Mouse (Mus musculus) kidney, postnatal 0 days (tissue): Measurements from ENCODE around the gene Fmo4. TPM values are rescaled to one million over a fixed set of nuclear protein-coding genes. Genes with fewer than 3 reads are reported as not detected.
A peak's percentile ranks its signal among the peaks of the same experiment; 100 is the strongest.

Experiments used
- ATAC-seq: fragments of 200-750 bp; cut with Nextera tagmentation; replicated peaks from 2 replicates; pipeline ENCODE4 v1.8.0; 2017; ENCODE audit warnings: low read depth, moderate number of reproducible peaks, moderate TSS enrichment, moderate library complexity; ENCODE audit not compliant: low FRiP score
- DNase-seq: peaks from one replicate; pipeline ENCODE4 v3.0.0-alpha.2; 2016; ENCODE audit warnings: low spot score
- H3K27ac ChIP-seq: fragments of 300-500 bp; sonication (generic); 2 replicates; pipeline ENCODE4 v1.5.1; 2014; ENCODE audit warnings: mild to moderate bottlenecking
- H3K27me3 ChIP-seq: fragments of 300-500 bp; sonication (generic); 2 replicates; pipeline ENCODE4 v1.6.1; 2014; ENCODE audit warnings: low read length, mixed read lengths; ENCODE audit not compliant: insufficient read depth
- H3K36me3 ChIP-seq: fragments of 300-500 bp; sonication (generic); 2 replicates; pipeline ENCODE4 v1.6.1; 2014; ENCODE audit warnings: low read length, mixed read lengths; ENCODE audit not compliant: insufficient read depth
- H3K4me1 ChIP-seq: fragments of 300-500 bp; sonication (generic); replicated peaks from 2 replicates; pipeline ENCODE4 v1.6.1; 2014; ENCODE audit warnings: antibody characterized with exemption, low read length, mixed read lengths; ENCODE audit not compliant: insufficient read depth
- H3K4me2 ChIP-seq: fragments of 300-500 bp; sonication (generic); 2 replicates; pipeline ENCODE4 v1.6.1; 2014; ENCODE audit warnings: mild to moderate bottlenecking, low read length, moderate library complexity, mixed read lengths
- H3K4me3 ChIP-seq: fragments of 300-500 bp; sonication (generic); replicated peaks from 2 replicates; pipeline ENCODE4 v1.5.1; 2014; ENCODE audit warnings: low read depth, low read length
- H3K9ac ChIP-seq: fragments of 300-500 bp; sonication (generic); 2 replicates; pipeline ENCODE4 v1.6.1; 2014; ENCODE audit warnings: low read depth, low read length
- H3K9me3 ChIP-seq: fragments of 300-500 bp; sonication (generic); replicated peaks from 2 replicates; pipeline ENCODE4 v1.6.1; 2016; ENCODE audit warnings: low read length, inconsistent platforms, mixed read lengths
- CTCF ChIP-seq: IDR thresholded peaks from 2 replicates; pipeline ENCODE4 v1.5.1; 2016; ENCODE audit warnings: antibody characterized with exemption, low read depth, mild to moderate bottlenecking, moderate library complexity
- WGBS: fragments of 180-500 bp; shearing (Covaris S2); extraction: QIAGEN DNeasy Blood & Tissue Kit; methylation state at CpG from one replicate; pipeline ENCODE4 v1.1.7; 2014; 5-methylcytosine and 5-hydroxymethylcytosine counted together
- polyA plus RNA-seq: library from polyadenylated mRNA; unstranded; fragments of >200 nt; fragmentation: Nextera tagmentation; extraction: Ambion mirVana; gene quantifications from 2 replicates; pipeline ENCODE4 v1.2.1, GENCODE M21; 2015

The Fmo4 gene
- polyA plus RNA-seq, 1 experiment from 2014 or later = 2.3 TPM

GRCm38 (mm10) chr1:162777943-162778538 lies 35.7 kb downstream of the Fmo4 start:
- Histone ChIP-seq H3K27me3 (no peaks in the 10 kb centered on the region), H3K4me1 (no peaks in the 10 kb centered on the region), H3K9me3 (no peaks in the 10 kb centered on the region), H3K4me3 (no peak overlapping the region), H3K36me3 (no peaks in the 10 kb centered on the region), H3K4me2 (no peak overlapping the region), H3K9ac (no peak overlapping the region), H3K27ac (no peak overlapping the region)
- 49% methylated on average over 5 of the region's 5 CpGs for WGBS
- TF ChIP-seq CTCF = no peak
- DNase-seq (peak; percentile 67), ATAC-seq (no peak)

GRCm38 (mm10) chr1:162773661-162774060 lies 40.1 kb downstream of the Fmo4 start:
- DNase-seq (no peak), ATAC-seq (no peak)
- Histone ChIP-seq H3K9me3 (no peaks in the 10 kb centered on the region), H3K4me3 (no peak overlapping the region), H3K9ac (no peak overlapping the region), H3K27ac (no peak overlapping the region), H3K27me3 (no peaks in the 10 kb centered on the region), H3K4me2 (no peak overlapping the region), H3K36me3 (no peaks in the 10 kb centered on the region), H3K4me1 (no peaks in the 10 kb centered on the region)
- WGBS = 41% methylated on average over 4 of the region's 4 CpGs
- TF ChIP-seq CTCF = no peak

GRCm38 (mm10) chr1:162771617-162772360 lies 42.0 kb downstream of the Fmo4 start:
- H3K4me1 ChIP-seq = no peaks in the 10 kb centered on the region
- H3K27me3 ChIP-seq = no peaks in the 10 kb centered on the region
- H3K9me3 ChIP-seq = no peaks in the 10 kb centered on the region
- H3K4me3 ChIP-seq = no peak overlapping the region
- TF ChIP-seq CTCF = no peak
- no peak overlapping the region for H3K4me2 ChIP-seq
- H3K9ac ChIP-seq = no peak overlapping the region
- no peak for ATAC-seq
- no peaks in the 10 kb centered on the region for H3K36me3 ChIP-seq
- WGBS = 79% methylated on average over 4 of the region's 4 CpGs
- DNase-seq = no peak
- no peak overlapping the region for H3K27ac ChIP-seq

- Histone ChIP-seq H3K27me3 (no peaks in the 10 kb centered on the region), H3K4me1 (no peaks in the 10 kb centered on the region), H3K9me3 (no peaks in the 10 kb centered on the region), H3K9ac (no peak overlapping the region), H3K36me3 (no peaks in the 10 kb centered on the region), H3K4me2 (no peak overlapping the region), H3K27ac (no peak overlapping the region), H3K4me3 (no peak overlapping the region)
- WGBS = 75% methylated on average over 6 of the region's 6 CpGs
- DNase-seq = no peak
- TF ChIP-seq CTCF = no peak
- no peak for ATAC-seq
These were observed 61.8 kb downstream of the Fmo4 start for GRCm38 (mm10) chr1:162752009-162752408.

- no peak overlapping the region for H3K4me2 ChIP-seq
- DNase-seq (no peak), ATAC-seq (no peak)
- no peaks in the 10 kb centered on the region for H3K4me1 ChIP-seq
- WGBS = 60% methylated on average over 7 of the region's 7 CpGs
- no peaks in the 10 kb centered on the region for H3K27me3 ChIP-seq
- H3K4me3 ChIP-seq = no peak overlapping the region
- TF ChIP-seq CTCF = no peak
- H3K27ac ChIP-seq = no peak overlapping the region
- no peaks in the 10 kb centered on the region for H3K36me3 ChIP-seq
- no peak overlapping the region for H3K9ac ChIP-seq
- H3K9me3 ChIP-seq = no peaks in the 10 kb centered on the region
These were observed 64.2 kb downstream of the Fmo4 start for GRCm38 (mm10) chr1:162749607-162750006.

GRCm38 (mm10) chr1:162748761-162749160 lies 65.0 kb downstream of the Fmo4 start:
- WGBS = 85% methylated on average over 5 of the region's 5 CpGs
- no peaks in the 10 kb centered on the region for H3K27me3 ChIP-seq

More at GRCm38 (mm10) chr1:162748761-162749160, 65.0 kb downstream of the Fmo4 start:
- Histone ChIP-seq H3K27ac (no peak overlapping the region), H3K36me3 (no peaks in the 10 kb centered on the region), H3K4me1 (no peaks in the 10 kb centered on the region), H3K4me2 (no peak overlapping the region), H3K9ac (no peak overlapping the region), H3K9me3 (no peaks in the 10 kb centered on the region), H3K4me3 (no peak overlapping the region)
- ATAC-seq = no peak
- DNase-seq = no peak
- no peak for TF ChIP-seq CTCF

Other genes with a start within 250 kb of the Fmo4 start
- gene Vamp4, start 243.5 kb downstream of the Fmo4 start, polyA plus RNA-seq = 53.6 and 56.5 TPM in 2 replicates
- 0.17 TPM in 1 of 2 replicates, not detected in the other for gene Myoc, start 174.8 kb downstream of the Fmo4 start, polyA plus RNA-seq
- gene Myocos, start 155.8 kb downstream of the Fmo4 start, polyA plus RNA-seq = not detected in 2 replicates
- 107 and 131 TPM in 2 replicates for gene Prrc2c, start 73.4 kb downstream of the Fmo4 start, polyA plus RNA-seq
- gene Fmo1, start 52.6 kb upstream of the Fmo4 start, polyA plus RNA-seq = 82.2 and 82.5 TPM in 2 replicates
- gene Fmo2, start 84.8 kb upstream of the Fmo4 start, polyA plus RNA-seq = 30.3 and 31.8 TPM in 2 replicates
- 0.15 TPM in 1 of 2 replicates, not detected in the other for gene Fmo6, start 123.5 kb upstream of the Fmo4 start, polyA plus RNA-seq
- 0.25 TPM in 1 of 2 replicates, not detected in the other for gene Fmo3, start 170.6 kb upstream of the Fmo4 start, polyA plus RNA-seq